Mouse (Mus musculus) kidney, adult 2 months (tissue): ENCODE data around the gene Hoxa1.

Source experiments
- CTCF ChIP-seq: fragments of 200-500 bp; conservative IDR thresholded peaks from 2 replicates; pipeline ENCODE4 v1.5.1; 2011; ENCODE audit warnings: low read depth, mild to moderate bottlenecking, control low read depth, low read length, moderate library complexity, mixed read lengths; ENCODE audit not compliant: insufficient read depth, insufficient read length
- POLR2A ChIP-seq: fragments of 200-500 bp; IDR thresholded peaks from one replicate; pipeline ENCODE4 v1.6.1; 2011; ENCODE audit warnings: low read depth, low read length, control low read depth

- no peak for TF ChIP-seq POLR2A
- no peak for TF ChIP-seq CTCF
Measured at GRCm38 (mm10) chr6:52164626-52165440, 6.7 kb upstream of the Hoxa1 start, which contains the start of gene Hoxa2.
